Mouse (Mus musculus) neural tube, embryonic 14.5 days (tissue): ENCODE results near the gene Ddx58. TPM values are rescaled to one million over a fixed set of nuclear protein-coding genes. Genes with fewer than 3 reads are reported as not detected.

Source experiments
- ATAC-seq: fragments of 200-750 bp; cut with Nextera tagmentation; 2 replicates; pipeline ENCODE4 v1.8.0; 2017; ENCODE audit warnings: low read depth, mild to moderate bottlenecking, moderate TSS enrichment, moderate library complexity
- H3K27ac ChIP-seq: fragments of 300-500 bp; sonication (generic); 2 replicates; pipeline ENCODE4 v1.5.1; 2014; ENCODE audit warnings: low read depth, mild to moderate bottlenecking, control low read depth, low read length, moderate library complexity, mixed read lengths
- H3K27me3 ChIP-seq: fragments of 300-500 bp; sonication (generic); 2 replicates; pipeline ENCODE4 v1.6.1; 2014; ENCODE audit warnings: low read length; ENCODE audit not compliant: control insufficient read depth, insufficient read depth
- H3K36me3 ChIP-seq: fragments of 300-500 bp; sonication (generic); 2 replicates; pipeline ENCODE4 v1.6.1; 2014; ENCODE audit warnings: low read length, mixed read lengths; ENCODE audit not compliant: control insufficient read depth, insufficient read depth
- H3K4me1 ChIP-seq: fragments of 300-500 bp; sonication (generic); 2 replicates; pipeline ENCODE4 v1.6.1; 2014; ENCODE audit warnings: low read length; ENCODE audit not compliant: control insufficient read depth, insufficient read depth
- H3K4me2 ChIP-seq: fragments of 300-500 bp; sonication (generic); 2 replicates; pipeline ENCODE4 v1.6.1; 2014; ENCODE audit warnings: mild to moderate bottlenecking, low read depth, low read length, control low read depth
- H3K4me3 ChIP-seq: fragments of 300-500 bp; sonication (generic); 2 replicates; pipeline ENCODE4 v1.5.1; 2014; ENCODE audit warnings: low read depth, low read length, control low read depth, mixed read lengths
- H3K9ac ChIP-seq: fragments of 300-500 bp; sonication (generic); replicated peaks from 2 replicates; pipeline ENCODE4 v1.6.1; 2014; ENCODE audit warnings: low read depth, mild to moderate bottlenecking, control low read depth, low read length, mixed read lengths
- H3K9me3 ChIP-seq: fragments of 300-500 bp; sonication (generic); 2 replicates; pipeline ENCODE4 v1.6.1; 2016; ENCODE audit warnings: low read length; ENCODE audit not compliant: control insufficient read depth
- WGBS: fragments of 180-500 bp; shearing (Covaris S2); extraction: QIAGEN DNeasy Blood & Tissue Kit; methylation state at CpG from one replicate; pipeline ENCODE4 v1.1.7; 2014; 5-methylcytosine and 5-hydroxymethylcytosine counted together
- polyA plus RNA-seq: library from polyadenylated mRNA; unstranded; fragments of >200 nt; fragmentation: Nextera tagmentation; extraction: Ambion mirVana; gene quantifications from 2 replicates; pipeline ENCODE4 v1.2.1, GENCODE M21; 2014

The Ddx58 gene
- 3.3 and 3.7 TPM in 2 replicates for polyA plus RNA-seq

DNA sequence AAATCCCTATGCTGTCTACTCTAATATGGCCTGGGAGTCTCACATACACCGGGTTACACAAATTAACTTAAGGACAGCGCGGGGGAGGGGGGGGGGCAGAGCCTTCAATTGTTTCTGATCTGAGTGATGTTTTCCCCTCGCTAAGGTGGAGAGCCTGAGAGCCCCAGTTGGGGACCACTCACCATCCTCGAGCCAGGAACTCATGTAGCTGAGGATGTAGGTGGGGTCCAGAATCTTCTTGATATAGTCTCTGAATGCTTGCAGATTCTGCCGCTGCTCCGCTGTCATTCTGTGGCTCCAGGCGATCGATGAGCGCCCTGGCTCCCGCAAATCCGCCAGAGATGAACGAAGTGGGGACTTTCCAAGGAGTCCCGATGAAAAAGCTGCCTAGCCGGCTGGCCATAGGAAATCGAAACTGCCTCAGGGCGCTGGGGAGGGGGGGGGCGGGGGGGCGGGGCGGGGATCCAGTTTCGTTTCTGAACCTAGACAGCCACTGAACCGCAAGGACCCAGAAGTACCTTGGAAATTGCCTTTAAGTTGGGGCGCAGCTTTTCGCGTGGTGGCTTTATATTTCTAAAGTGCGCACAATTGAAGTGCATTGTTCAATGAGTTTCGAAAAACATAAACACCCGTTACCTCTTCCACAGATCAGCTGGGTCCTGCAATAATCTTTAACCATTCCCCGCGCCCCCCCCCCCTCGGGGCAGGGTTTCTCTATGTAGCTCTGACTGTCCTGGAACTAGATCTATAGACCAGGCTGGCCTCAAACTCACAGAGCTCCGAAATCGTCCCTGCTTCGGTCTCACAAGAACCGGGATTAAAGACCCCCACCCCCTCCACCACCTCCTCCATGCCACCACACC, at the start of gene Ddx58:
Gene Ddx58, minus strand, starts transcription at position 420 of the 863 bp plus-strand sequence.
- peak; percentile 56 for ATAC-seq
- 3% methylated on average over 33 of the region's 35 CpGs for WGBS
- Histone ChIP-seq H3K4me2 (peak within 1 kb of the TSS; percentile 63), H3K27ac (no peak within 1 kb of the TSS), H3K4me3 (peak within 1 kb of the TSS; percentile 36), H3K9me3 (no peaks in the 10 kb centered on the region), H3K9ac (peak within 1 kb of the TSS; percentile 45), H3K36me3 (no peaks in the 10 kb centered on the region), H3K4me1 (peaks cover 8% of the 10 kb centered on the region; the same call in 1 of the 2 replicates), H3K27me3 (no peaks in the 10 kb centered on the region)

DNA sequence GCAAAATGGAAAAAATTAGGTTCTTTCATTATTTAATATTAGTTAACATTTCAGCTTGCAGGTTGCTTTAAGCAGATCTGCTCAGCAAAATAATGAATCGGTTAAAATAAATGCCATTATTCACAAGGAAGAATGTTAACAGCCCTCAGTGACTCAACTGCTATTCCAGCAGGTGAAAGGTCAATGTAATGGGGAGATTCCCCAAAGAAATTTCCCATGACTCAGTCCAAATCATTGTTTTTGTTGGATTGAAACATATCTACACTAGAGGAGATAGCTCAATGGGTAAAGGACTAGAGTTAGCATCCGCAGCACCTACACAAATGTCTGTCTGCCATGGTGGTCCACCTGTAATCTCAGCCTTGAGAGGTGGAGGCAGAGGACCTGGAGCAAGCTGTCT, 49.4 kb upstream of the Ddx58 start:
- H3K27ac ChIP-seq: no peak overlapping the region
- WGBS: 88% methylated on average over 2 of the region's 2 CpGs
- no peaks in the 10 kb centered on the region for H3K36me3 ChIP-seq
- no peak overlapping the region for H3K4me2 ChIP-seq
- ATAC-seq: no peak
- no peaks in the 10 kb centered on the region for H3K4me1 ChIP-seq
- H3K4me3 ChIP-seq: no peak overlapping the region
- no peaks in the 10 kb centered on the region for H3K27me3 ChIP-seq
- H3K9ac ChIP-seq: no peak overlapping the region
- H3K9me3 ChIP-seq: no peaks in the 10 kb centered on the region

DNA sequence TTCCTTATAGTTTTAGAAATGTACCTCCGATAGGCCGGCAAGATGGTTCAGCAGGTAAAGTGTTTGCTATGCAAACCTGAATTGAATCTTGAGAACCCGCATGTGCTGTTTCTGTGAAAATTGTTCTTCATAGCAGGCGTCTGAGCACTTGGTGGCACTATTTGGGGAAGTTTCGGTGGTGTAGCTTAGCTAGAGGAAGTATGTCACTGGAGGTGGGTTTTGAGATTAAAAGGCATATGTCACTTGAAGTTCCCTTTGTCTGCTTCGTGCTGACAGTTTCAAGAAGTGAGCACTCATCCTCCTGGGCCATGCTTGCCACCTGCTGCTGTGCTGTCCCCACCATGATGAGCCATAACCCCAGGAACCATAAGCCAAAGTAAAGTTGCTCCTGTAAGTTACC, 47.8 kb upstream of the Ddx58 start:
- H3K9ac ChIP-seq: no peak overlapping the region
- no peak for ATAC-seq

DNA sequence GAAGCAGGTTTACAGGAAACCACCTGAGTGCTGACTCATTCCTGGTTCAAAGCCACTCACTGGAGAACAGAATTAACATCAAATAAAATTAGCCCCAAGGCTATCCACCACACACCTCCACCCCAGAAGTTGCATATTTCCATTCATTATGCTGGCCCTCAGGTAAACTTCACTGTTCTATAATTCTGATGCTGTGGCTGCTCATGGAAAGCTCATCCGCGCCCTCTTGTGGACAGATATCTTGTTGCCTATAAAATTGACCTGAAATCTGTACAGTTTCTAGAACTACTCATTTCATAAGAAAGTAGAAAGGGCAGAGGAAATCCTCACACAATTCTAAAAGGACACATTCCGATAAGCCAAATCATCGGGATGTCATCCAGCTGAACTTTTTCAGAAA, 46.0 kb upstream of the Ddx58 start:
- WGBS: 20% methylated on average over 4 of the region's 4 CpGs
- Histone ChIP-seq H3K4me1 (no peaks in the 10 kb centered on the region), H3K9me3 (no peaks in the 10 kb centered on the region), H3K36me3 (no peaks in the 10 kb centered on the region), H3K4me2 (no peak overlapping the region), H3K9ac (no peak overlapping the region), H3K27ac (no peak overlapping the region), H3K4me3 (no peak overlapping the region), H3K27me3 (no peaks in the 10 kb centered on the region)
- no peak for ATAC-seq

More for the DNA sequence above, 47.8 kb upstream of the Ddx58 start:
- Histone ChIP-seq H3K9me3 (no peaks in the 10 kb centered on the region), H3K4me2 (no peak overlapping the region), H3K36me3 (no peaks in the 10 kb centered on the region), H3K27me3 (no peaks in the 10 kb centered on the region), H3K4me1 (no peaks in the 10 kb centered on the region), H3K4me3 (no peak overlapping the region), H3K27ac (no peak overlapping the region)
- 80% methylated on average over 6 of the region's 6 CpGs for WGBS

DNA sequence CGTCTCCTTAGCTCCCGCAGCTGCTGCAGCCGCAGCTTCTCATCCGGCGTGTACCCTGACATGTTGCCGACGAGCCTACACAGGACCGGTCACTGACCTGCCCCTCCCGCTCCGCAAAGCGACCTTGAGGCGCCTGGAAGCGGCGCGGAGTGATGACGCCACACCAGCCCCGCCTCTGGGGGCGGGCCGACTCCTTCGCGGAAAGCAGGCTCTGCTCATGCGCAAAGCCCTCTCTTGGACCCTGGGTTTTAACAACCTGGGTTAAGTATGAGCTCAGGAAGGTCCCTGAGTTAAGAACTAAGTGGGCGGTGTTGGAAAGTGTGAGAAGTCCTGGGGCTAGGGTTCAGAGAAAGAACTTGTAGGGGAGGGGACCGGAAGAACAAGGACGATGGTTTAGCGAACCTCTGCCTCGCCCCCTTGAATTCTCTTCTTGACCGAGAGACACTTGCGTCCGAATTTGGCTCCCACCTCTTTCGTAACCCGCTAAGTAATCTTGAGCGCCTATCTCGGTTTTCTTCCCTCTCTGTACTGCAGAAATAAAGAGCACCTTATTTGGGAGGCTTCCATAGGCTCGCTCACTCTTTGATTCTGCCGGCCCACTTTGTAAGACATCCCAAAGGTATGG, 39.8 kb upstream of the Ddx58 start, which contains the start of gene Ndufb6:
Gene Ndufb6, minus strand, starts transcription at position 146 of the 625 bp plus-strand sequence.
- ATAC-seq: peak; percentile 96

DNA sequence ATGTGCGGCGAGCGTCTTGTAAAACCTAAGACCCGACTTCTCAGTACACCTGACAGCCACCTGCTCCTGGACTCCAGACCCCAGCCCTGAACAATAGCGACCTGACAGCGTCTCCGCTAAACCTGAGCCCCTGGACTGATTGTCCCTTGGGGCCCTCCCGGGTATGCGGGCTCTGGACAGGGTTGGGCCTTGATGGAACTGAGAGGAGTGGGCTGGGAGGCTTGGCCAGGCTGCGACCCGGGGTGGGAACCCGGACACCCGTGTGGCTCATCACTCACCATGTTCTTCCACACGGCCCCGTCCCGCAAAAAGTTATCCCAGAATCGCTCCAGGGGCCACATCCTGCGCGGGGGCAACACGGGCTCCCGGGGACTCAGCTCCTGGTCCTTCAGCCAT, 39.2 kb upstream of the Ddx58 start:
- Histone ChIP-seq H3K4me2 (peak overlapping the region; percentile 96), H3K27ac (peak overlapping the region; percentile 52; the same call in 1 of the 2 replicates), H3K4me1 (peaks cover 10% of the 10 kb centered on the region), H3K36me3 (peaks cover 4% of the 10 kb centered on the region; the same call in 1 of the 2 replicates), H3K27me3 (no peaks in the 10 kb centered on the region), H3K9me3 (no peaks in the 10 kb centered on the region), H3K4me3 (peak overlapping the region; percentile 72), H3K9ac (peak overlapping the region; percentile 61)
- WGBS: under 1% methylated on average over 21 of the region's 21 CpGs
- peak; percentile 84 for ATAC-seq

More for the DNA sequence above, 39.8 kb upstream of the Ddx58 start, which contains the start of gene Ndufb6:
- peaks cover 4% of the 10 kb centered on the region; the same call in 1 of the 2 replicates for H3K36me3 ChIP-seq
- H3K4me2 ChIP-seq: peak within 1 kb of the TSS; percentile 96
- H3K4me3 ChIP-seq: peak within 1 kb of the TSS; percentile 72
- H3K27me3 ChIP-seq: no peaks in the 10 kb centered on the region
- under 1% methylated on average over 35 of the region's 36 CpGs for WGBS
- H3K9me3 ChIP-seq: no peaks in the 10 kb centered on the region
- peaks cover 10% of the 10 kb centered on the region for H3K4me1 ChIP-seq
- H3K27ac ChIP-seq: peak within 1 kb of the TSS; percentile 52
- peak within 1 kb of the TSS; percentile 61 for H3K9ac ChIP-seq

DNA sequence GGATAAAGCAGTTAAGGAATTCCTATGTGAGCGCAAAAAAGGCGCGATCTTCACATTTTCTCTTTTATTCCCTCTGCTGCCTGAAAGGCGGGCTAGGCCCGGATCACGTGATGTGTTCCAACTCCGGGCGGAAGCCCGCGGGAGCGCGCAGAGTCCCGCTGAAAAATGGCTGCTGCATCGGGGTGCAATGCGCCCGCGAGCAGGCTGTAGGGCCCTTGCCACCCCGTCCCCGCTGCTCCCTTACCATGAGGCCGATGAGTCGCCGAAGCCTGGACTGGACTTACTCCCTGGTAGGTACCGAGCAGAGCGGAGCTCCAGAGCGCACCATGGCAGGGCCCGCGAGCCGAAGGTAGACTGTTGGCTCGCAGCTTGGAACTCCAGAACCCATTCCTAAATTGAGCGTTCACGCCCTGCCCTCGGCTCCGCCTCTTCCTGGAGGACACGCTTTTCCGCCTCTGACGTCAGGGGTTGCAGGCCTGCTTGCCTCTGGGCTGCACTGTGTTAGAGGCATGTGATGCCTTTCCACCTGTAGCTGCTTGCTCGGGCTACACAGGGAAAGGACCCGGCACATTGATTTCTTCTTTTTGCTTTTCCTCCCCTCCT, 29.9 kb upstream of the Ddx58 start, which contains the start of the genes Smim27 and Topors:
Gene Smim27, plus strand, starts transcription at position 150 of the 603 bp plus-strand sequence.
Gene Topors, minus strand, starts transcription at position 421 of the 603 bp plus-strand sequence.
- WGBS: under 1% methylated on average over 38 of the region's 38 CpGs
- peaks cover 14% of the 10 kb centered on the region for H3K4me1 ChIP-seq
- no peaks in the 10 kb centered on the region for H3K27me3 ChIP-seq
- peak within 1 kb of the TSS; percentile 82 for H3K9ac ChIP-seq
- H3K36me3 ChIP-seq: no peaks in the 10 kb centered on the region
- H3K4me3 ChIP-seq: peak within 1 kb of the TSS; percentile 66
- ATAC-seq: peak; percentile 95
- peak within 1 kb of the TSS; percentile 87 for H3K27ac ChIP-seq
- peak within 1 kb of the TSS; percentile 81 for H3K4me2 ChIP-seq
- no peaks in the 10 kb centered on the region for H3K9me3 ChIP-seq

DNA sequence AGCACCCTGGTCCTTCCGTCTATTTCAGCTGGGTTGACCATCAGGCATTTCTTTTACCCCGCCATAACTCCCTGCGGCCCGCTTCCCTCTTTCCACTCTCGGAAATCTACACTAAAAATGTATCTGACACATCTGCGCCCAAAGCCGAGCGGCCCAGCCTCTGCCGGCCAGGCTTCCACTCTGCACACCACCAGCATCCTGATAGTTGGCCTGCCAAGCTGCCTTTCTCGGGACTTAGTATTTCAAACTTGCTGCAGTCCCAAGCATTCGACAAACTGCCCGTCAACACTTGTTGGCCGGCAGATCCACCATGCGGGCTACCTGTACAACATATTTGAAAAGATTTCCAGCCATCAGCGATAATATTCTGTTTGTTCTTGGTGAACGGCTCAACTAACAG, 29.2 kb upstream of the Ddx58 start:
- peak; percentile 7 for ATAC-seq
- Histone ChIP-seq H3K9ac (peak overlapping the region; percentile 61), H3K27me3 (no peaks in the 10 kb centered on the region), H3K4me3 (peak overlapping the region; percentile 66), H3K27ac (peak overlapping the region; percentile 87), H3K36me3 (no peaks in the 10 kb centered on the region), H3K4me2 (peak overlapping the region; percentile 81), H3K4me1 (peaks cover 14% of the 10 kb centered on the region), H3K9me3 (no peaks in the 10 kb centered on the region)
- WGBS: under 1% methylated on average over 16 of the region's 16 CpGs
